Mouse (Mus musculus): ENCODE data around the gene Enox1. TPM values are rescaled to one million over a fixed set of nuclear protein-coding genes. Genes with fewer than 3 reads are reported as not detected.

Gene Enox1
- total and polyA plus RNA-seq, 3 experiments: not detected

DNA sequence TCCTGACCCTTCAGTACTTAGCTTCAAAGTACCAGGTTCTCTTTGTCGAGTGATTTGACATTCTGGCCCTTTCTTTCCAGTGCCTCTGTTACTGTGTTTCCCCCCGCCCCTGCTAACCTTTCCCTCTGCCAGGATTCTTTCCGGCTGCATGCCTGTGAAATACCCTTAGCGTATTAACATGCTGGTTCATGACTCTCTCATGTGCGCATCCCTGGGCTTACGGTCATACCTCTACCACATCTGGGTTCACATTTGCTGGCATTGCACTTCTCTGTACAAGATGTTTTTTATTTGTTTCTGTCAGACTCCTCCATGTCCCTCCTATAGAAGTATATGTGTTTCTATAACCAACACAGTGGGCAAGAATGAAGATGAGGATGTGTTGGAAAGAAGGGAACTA lies 11.6 kb downstream of the Enox1 start:
- in situ Hi-C loops (cut with MboI; ENCODE audit: low pct_ligation_motif_present, low pct_unique_long_range_greater_than_20kb, low sequenced_read_pairs): no loop called here
- no peak overlapping the region for H3K9ac ChIP-seq (ENCODE audit: insufficient read depth, low read depth)
- H3K9me3 ChIP-seq (replicated peaks; ENCODE audit: low read length): peaks cover 50% of the 10 kb centered on the region
- H3K4me3 ChIP-seq (replicated peaks in 1 of 3; ENCODE audit: low read depth in 2 of 3, low read length in 2 of 3, poor library complexity in 1 of 3): no peak overlapping the region
- no peaks in the 10 kb centered on the region for H3K4me1 ChIP-seq (ENCODE audit: control insufficient read depth in 1 of 2, insufficient read depth in 2 of 2)
- no peaks in the 10 kb centered on the region for H3K36me3 ChIP-seq (replicated peaks in 1 of 2; ENCODE audit: control insufficient read depth in 1 of 2, insufficient read depth in 1 of 2, low read length in 1 of 2)
- no peak overlapping the region for H3K4me2 ChIP-seq (ENCODE audit: insufficient read depth, low read depth, poor library complexity, severe bottlenecking)
- dilution Hi-C loops (cut with MboI; ENCODE audit: extremely low pct_ligation_motif_present, extremely low pct_unique_long_range_greater_than_20kb, low sequenced_read_pairs): no loop called here
- H3K79me2 ChIP-seq (replicated peaks; ENCODE audit: control insufficient read depth, extremely low read depth, insufficient read depth, poor library complexity, severe bottlenecking): no peaks in the 10 kb centered on the region
- TF ChIP-seq NRF1 (IDR thresholded peaks at IDR 0.05; ENCODE audit: low read depth, low read length) (no peak), MXI1 (IDR thresholded peaks at IDR 0.05; ENCODE audit: low read depth, low read length) (no peak), TBP (conservative IDR thresholded peaks at IDR 0.05; ENCODE audit: low read depth, low read length) (no peak), UBTF (IDR thresholded peaks at IDR 0.05; ENCODE audit: low read depth, low read length) (no peak), SMC3 (IDR thresholded peaks at IDR 0.05; ENCODE audit: low read depth, low read length) (no peak), POLR2AphosphoS2 (IDR thresholded peaks at IDR 0.05; ENCODE audit: low read depth, low read length) (no peak), ZC3H11A (IDR thresholded peaks at IDR 0.05; ENCODE audit: low read depth, low read length) (no peak), BHLHE40 (IDR thresholded peaks at IDR 0.05; ENCODE audit: low read depth, low read length) (no peak), CHD2 (IDR thresholded peaks at IDR 0.05; ENCODE audit: low read length) (no peak), USF2 (conservative IDR thresholded peaks at IDR 0.05; ENCODE audit: low read depth, low read length) (no peak), E2F4 (IDR thresholded peaks at IDR 0.05; ENCODE audit: insufficient replicate concordance, low read depth, low read length) (no peak), EP300 (IDR thresholded peaks at IDR 0.05; ENCODE audit: low read length) (no peak), MYC (IDR thresholded peaks at IDR 0.05; ENCODE audit: low read depth, low read length) (no peak), RCOR1 (conservative IDR thresholded peaks at IDR 0.05; ENCODE audit: low read depth, low read length) (no peak), CTCF (conservative IDR thresholded peaks at IDR 0.05 in 1 of 2, IDR thresholded peaks at IDR 0.05 in 1 of 2; ENCODE audit: low read depth in 2 of 2, low read length in 2 of 2) (no peak), MEF2A (IDR thresholded peaks at IDR 0.05; ENCODE audit: borderline replicate concordance, low read depth, low read length) (no peak), JUN (IDR thresholded peaks at IDR 0.05; ENCODE audit: insufficient read depth, low read depth, low read length) (no peak), HCFC1 (IDR thresholded peaks at IDR 0.05; ENCODE audit: low read depth, low read length) (no peak)
- H3K27ac ChIP-seq (ENCODE audit: insufficient read depth, low read depth): no peak overlapping the region
- DNase-seq (ENCODE audit: extremely low read depth): no peak
- H3K27me3 ChIP-seq (replicated peaks): no peaks in the 10 kb centered on the region

DNA sequence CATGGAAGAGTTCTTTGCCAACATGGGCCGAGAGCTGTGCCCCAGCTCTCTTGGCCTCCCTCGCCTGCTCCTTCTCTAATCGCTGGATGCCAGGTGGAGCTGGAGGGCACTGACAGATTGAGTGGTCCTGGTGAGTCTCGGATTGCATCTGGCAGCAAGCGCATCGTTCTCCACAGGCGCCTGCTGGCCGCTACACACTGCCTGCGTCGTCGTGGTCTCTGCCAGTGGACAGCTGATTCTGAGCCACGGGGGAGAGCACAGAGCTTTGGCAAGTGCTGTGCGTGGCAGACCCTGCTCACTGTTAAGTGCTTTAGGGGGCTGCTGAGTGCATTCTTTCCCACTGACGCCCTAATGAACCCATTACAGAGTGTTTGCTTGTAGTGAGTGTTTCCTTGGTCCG lies 17.9 kb downstream of the Enox1 start:
- no peak overlapping the region for H3K4me3 ChIP-seq (replicated peaks in 1 of 3; ENCODE audit: low read depth in 2 of 3, low read length in 2 of 3, poor library complexity in 1 of 3)
- H3K9ac ChIP-seq (ENCODE audit: insufficient read depth, low read depth): no peak overlapping the region
- H3K79me2 ChIP-seq (replicated peaks; ENCODE audit: control insufficient read depth, extremely low read depth, insufficient read depth, poor library complexity, severe bottlenecking): no peaks in the 10 kb centered on the region

More for the DNA sequence above, 17.9 kb downstream of the Enox1 start:
- in situ Hi-C loops (cut with MboI; ENCODE audit: low pct_ligation_motif_present, low pct_unique_long_range_greater_than_20kb, low sequenced_read_pairs) (no loop called here), dilution Hi-C loops (cut with MboI; ENCODE audit: extremely low pct_ligation_motif_present, extremely low pct_unique_long_range_greater_than_20kb, low sequenced_read_pairs) (no loop called here)
- no peak for TF ChIP-seq MYC (IDR thresholded peaks at IDR 0.05; ENCODE audit: low read depth, low read length)
- TF ChIP-seq MXI1 (IDR thresholded peaks at IDR 0.05; ENCODE audit: low read depth, low read length): no peak
- no peak for TF ChIP-seq JUND (conservative IDR thresholded peaks at IDR 0.05; ENCODE audit: low read depth, low read length)
- TF ChIP-seq EP300 (IDR thresholded peaks at IDR 0.05; ENCODE audit: low read length): no peak
- no peak for TF ChIP-seq CHD1 (IDR thresholded peaks at IDR 0.05; ENCODE audit: low read depth, low read length)
- no peak for TF ChIP-seq IRF4 (IDR thresholded peaks at IDR 0.05; ENCODE audit: low read depth, low read length)
- TF ChIP-seq SIN3A (IDR thresholded peaks at IDR 0.05; ENCODE audit: low read length): no peak
- no peak for TF ChIP-seq POLR2A (IDR thresholded peaks at IDR 0.05; ENCODE audit: low read depth, low read length)
- no peak for TF ChIP-seq UBTF (IDR thresholded peaks at IDR 0.05; ENCODE audit: low read depth, low read length)
- TF ChIP-seq BHLHE40 (IDR thresholded peaks at IDR 0.05; ENCODE audit: low read depth, low read length): no peak
- TF ChIP-seq TCF12 (IDR thresholded peaks at IDR 0.05; ENCODE audit: low read depth, low read length): no peak
- no peak for TF ChIP-seq MAX (IDR thresholded peaks at IDR 0.05; ENCODE audit: low read length)
- no peak for TF ChIP-seq TBP (conservative IDR thresholded peaks at IDR 0.05; ENCODE audit: low read depth, low read length)
- no peak for TF ChIP-seq ETS1 (conservative IDR thresholded peaks at IDR 0.05; ENCODE audit: low read depth, low read length)
- no peak for TF ChIP-seq JUN (IDR thresholded peaks at IDR 0.05; ENCODE audit: insufficient read depth, low read depth, low read length)
- H3K36me3 ChIP-seq (replicated peaks in 1 of 2; ENCODE audit: control insufficient read depth in 1 of 2, insufficient read depth in 1 of 2, low read length in 1 of 2): no peaks in the 10 kb centered on the region
- no peaks in the 10 kb centered on the region for H3K27me3 ChIP-seq (replicated peaks)
- H3K4me1 ChIP-seq (ENCODE audit: control insufficient read depth in 1 of 2, insufficient read depth in 2 of 2): no peaks in the 10 kb centered on the region
- peaks cover 57% of the 10 kb centered on the region for H3K9me3 ChIP-seq (replicated peaks; ENCODE audit: low read length)
- DNase-seq (ENCODE audit: extremely low read depth): no peak
- no peak overlapping the region for H3K4me2 ChIP-seq (ENCODE audit: insufficient read depth, low read depth, poor library complexity, severe bottlenecking)
- H3K27ac ChIP-seq (ENCODE audit: insufficient read depth, low read depth): no peak overlapping the region
